Mouse (Mus musculus): ENCODE data around the gene Ccdc82. TPM values are rescaled to one million over a fixed set of nuclear protein-coding genes. Genes with fewer than 3 reads are reported as not detected.

The Ccdc82 gene
- polyA plus RNA-seq, 1 experiment from 2014 or later, result 8.3 TPM

DNA sequence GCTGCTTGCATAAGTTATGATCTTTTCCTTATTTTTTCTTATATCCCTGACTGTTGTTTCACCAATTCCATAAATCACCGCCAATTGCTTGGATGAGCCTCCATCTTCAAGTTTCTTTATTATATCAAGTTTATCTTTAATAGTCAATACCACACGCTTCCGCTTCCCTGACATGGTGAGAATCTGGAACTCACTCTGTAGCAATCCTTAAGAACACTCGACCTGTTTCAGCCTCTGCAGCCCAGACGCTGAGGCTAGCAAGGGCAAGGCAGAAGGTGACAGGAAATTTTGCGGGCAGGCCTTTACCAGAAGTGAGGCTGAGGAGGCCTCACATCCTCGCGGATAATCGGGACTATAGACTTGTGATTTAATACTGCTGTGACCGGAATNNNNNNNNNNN, 1.3 kb upstream of the Ccdc82 start, which contains the start of gene Jrkl:
Gene Jrkl (minus strand): TSS at position 349 of the 400 bp plus-strand sequence.
- peaks cover 16% of the 10 kb centered on the region for H3K4me1 ChIP-seq (ENCODE audit: control insufficient read depth, insufficient read depth, low read length)
- WGBS, result 6% methylated on average over 10 of the region's 10 CpGs
- H3K36me3 ChIP-seq (ENCODE audit: control insufficient read depth, insufficient read depth, low read length), result no peaks in the 10 kb centered on the region
- no peaks in the 10 kb centered on the region for H3K9me3 ChIP-seq (replicated peaks; ENCODE audit: control insufficient read depth, low read length)
- H3K27me3 ChIP-seq (replicated peaks; ENCODE audit: control insufficient read depth, insufficient read depth, low read length), result no peaks in the 10 kb centered on the region
- H3K4me3 ChIP-seq (ENCODE audit: low read depth, low read length), result peak within 1 kb of the TSS; percentile 56
- DNase-seq (ENCODE audit: low spot score), result peak; percentile 42
- H3K4me2 ChIP-seq (ENCODE audit: low read length), result peak within 1 kb of the TSS; percentile 52
- ATAC-seq, result no peak
- no peak within 1 kb of the TSS for H3K27ac ChIP-seq (ENCODE audit: low read depth, low read length)
- H3K9ac ChIP-seq (ENCODE audit: low read length), result peak within 1 kb of the TSS; percentile 66

DNA sequence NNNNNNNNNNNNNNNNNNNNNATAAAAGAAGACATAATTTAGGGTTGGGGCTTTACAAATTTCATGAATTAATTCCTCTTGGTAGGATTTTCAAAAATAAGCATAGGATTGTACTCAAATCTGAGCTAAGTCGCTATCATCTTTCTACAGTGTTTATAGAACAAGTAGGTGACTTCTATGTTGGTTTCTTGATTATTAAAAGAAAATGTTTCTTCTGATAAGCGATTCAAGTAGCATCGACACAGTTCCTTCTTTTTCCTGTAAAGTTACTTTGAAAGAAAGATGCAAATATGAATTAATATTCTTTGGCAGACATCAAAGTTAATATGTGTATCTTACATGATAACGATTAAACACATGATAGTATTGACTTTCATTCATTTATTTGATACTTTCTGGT, 1.3 kb downstream of the Ccdc82 start:
- Histone ChIP-seq H3K27ac (ENCODE audit: low read depth, low read length) (no peak overlapping the region), H3K4me2 (ENCODE audit: low read length) (no peak overlapping the region), H3K9me3 (replicated peaks; ENCODE audit: control insufficient read depth, low read length) (no peaks in the 10 kb centered on the region), H3K36me3 (ENCODE audit: control insufficient read depth, insufficient read depth, low read length) (peaks cover 4% of the 10 kb centered on the region; the same call in 1 of the 2 replicates), H3K4me3 (ENCODE audit: low read depth, low read length) (no peak overlapping the region), H3K4me1 (ENCODE audit: control insufficient read depth, insufficient read depth, low read length) (peaks cover 16% of the 10 kb centered on the region), H3K9ac (ENCODE audit: low read length) (no peak overlapping the region), H3K27me3 (replicated peaks; ENCODE audit: control insufficient read depth, insufficient read depth, low read length) (no peaks in the 10 kb centered on the region)
- DNase-seq (ENCODE audit: low spot score), result no peak
- 95% methylated on average over 4 of the region's 4 CpGs for WGBS
- ATAC-seq, result no peak

DNA sequence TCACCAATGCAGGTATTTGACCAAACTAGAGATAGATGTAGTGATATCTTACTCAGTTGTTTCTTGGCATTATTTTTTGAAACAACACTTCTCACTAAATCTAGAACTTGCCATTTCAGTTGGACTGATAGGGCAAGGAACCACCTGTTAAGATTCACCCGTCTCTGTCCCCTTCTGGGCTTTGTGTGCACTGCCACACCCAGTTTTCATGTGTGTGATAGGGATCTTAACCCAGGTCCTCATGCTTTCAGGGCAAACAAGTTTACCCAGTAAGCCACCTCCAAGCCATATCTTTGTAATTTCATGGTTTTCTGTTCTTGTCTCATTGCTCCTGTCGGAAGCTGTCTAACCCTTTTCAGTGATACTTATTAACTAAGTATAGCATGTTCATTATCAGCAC, 4.5 kb downstream of the Ccdc82 start:
- Histone ChIP-seq H3K4me2 (ENCODE audit: low read length) (no peak overlapping the region), H3K27me3 (replicated peaks; ENCODE audit: control insufficient read depth, insufficient read depth, low read length) (no peaks in the 10 kb centered on the region), H3K36me3 (ENCODE audit: control insufficient read depth, insufficient read depth, low read length) (peaks cover 4% of the 10 kb centered on the region; the same call in 1 of the 2 replicates), H3K9me3 (replicated peaks; ENCODE audit: control insufficient read depth, low read length) (no peaks in the 10 kb centered on the region), H3K27ac (ENCODE audit: low read depth, low read length) (no peak overlapping the region), H3K4me3 (ENCODE audit: low read depth, low read length) (no peak overlapping the region), H3K9ac (ENCODE audit: low read length) (no peak overlapping the region), H3K4me1 (ENCODE audit: control insufficient read depth, insufficient read depth, low read length) (peaks cover 4% of the 10 kb centered on the region; the same call in 1 of the 2 replicates)
- ATAC-seq (no peak), DNase-seq (ENCODE audit: low spot score) (no peak)
- WGBS, result 90% methylated on average over 2 of the region's 2 CpGs

GRCm38 (mm10) chr9:13256726-13257125, 10.0 kb downstream of the Ccdc82 start:
- H3K27ac ChIP-seq (ENCODE audit: low read depth, low read length), result no peak overlapping the region
- H3K9ac ChIP-seq (ENCODE audit: low read length), result no peak overlapping the region
- WGBS, result 98% methylated on average over 1 of the region's 1 CpGs
- H3K27me3 ChIP-seq (replicated peaks; ENCODE audit: control insufficient read depth, insufficient read depth, low read length), result no peaks in the 10 kb centered on the region
- H3K4me1 ChIP-seq (ENCODE audit: control insufficient read depth, insufficient read depth, low read length), result no peaks in the 10 kb centered on the region
- DNase-seq (ENCODE audit: low spot score) (no peak), ATAC-seq (no peak)
- H3K4me2 ChIP-seq (ENCODE audit: low read length), result no peak overlapping the region
- H3K36me3 ChIP-seq (ENCODE audit: control insufficient read depth, insufficient read depth, low read length), result peaks cover 4% of the 10 kb centered on the region; the same call in 1 of the 2 replicates
- no peaks in the 10 kb centered on the region for H3K9me3 ChIP-seq (replicated peaks; ENCODE audit: control insufficient read depth, low read length)
- no peak overlapping the region for H3K4me3 ChIP-seq (ENCODE audit: low read depth, low read length)

DNA sequence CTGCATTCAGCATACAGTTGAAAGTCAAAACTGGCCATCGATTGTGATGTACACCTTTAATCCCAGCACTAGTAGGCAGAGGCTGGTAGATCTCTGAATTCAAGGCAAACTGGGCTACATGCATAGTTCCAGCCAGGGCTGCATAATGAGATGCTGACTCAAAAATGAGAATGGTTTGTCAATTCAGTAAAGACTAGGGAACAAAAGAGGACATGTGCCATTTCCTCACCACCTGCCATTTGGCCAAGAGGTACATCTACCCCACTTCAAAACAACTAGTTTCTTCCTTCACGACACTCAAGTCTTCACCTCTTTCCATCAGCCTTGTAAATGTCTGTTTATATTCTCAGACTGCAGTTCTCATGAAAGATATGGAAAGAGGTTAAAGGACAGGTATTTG, 11.4 kb downstream of the Ccdc82 start:
- WGBS, result 93% methylated on average over 2 of the region's 2 CpGs

GRCm38 (mm10) chr9:13260980-13261379, 14.2 kb downstream of the Ccdc82 start:
- WGBS, result 88% methylated on average over 3 of the region's 3 CpGs
- DNase-seq (ENCODE audit: low spot score), result no peak
- Histone ChIP-seq H3K4me2 (ENCODE audit: low read length) (no peak overlapping the region), H3K4me3 (ENCODE audit: low read depth, low read length) (no peak overlapping the region), H3K27me3 (replicated peaks; ENCODE audit: control insufficient read depth, insufficient read depth, low read length) (no peaks in the 10 kb centered on the region), H3K4me1 (ENCODE audit: control insufficient read depth, insufficient read depth, low read length) (no peaks in the 10 kb centered on the region), H3K9ac (ENCODE audit: low read length) (no peak overlapping the region), H3K27ac (ENCODE audit: low read depth, low read length) (no peak overlapping the region), H3K9me3 (replicated peaks; ENCODE audit: control insufficient read depth, low read length) (no peaks in the 10 kb centered on the region), H3K36me3 (ENCODE audit: control insufficient read depth, insufficient read depth, low read length) (no peaks in the 10 kb centered on the region)
- no peak for ATAC-seq

More for the DNA sequence above, 11.4 kb downstream of the Ccdc82 start:
- Histone ChIP-seq H3K4me1 (ENCODE audit: control insufficient read depth, insufficient read depth, low read length) (no peaks in the 10 kb centered on the region), H3K4me2 (ENCODE audit: low read length) (no peak overlapping the region), H3K9ac (ENCODE audit: low read length) (no peak overlapping the region), H3K27ac (ENCODE audit: low read depth, low read length) (no peak overlapping the region), H3K27me3 (replicated peaks; ENCODE audit: control insufficient read depth, insufficient read depth, low read length) (no peaks in the 10 kb centered on the region), H3K9me3 (replicated peaks; ENCODE audit: control insufficient read depth, low read length) (no peaks in the 10 kb centered on the region), H3K36me3 (ENCODE audit: control insufficient read depth, insufficient read depth, low read length) (no peaks in the 10 kb centered on the region), H3K4me3 (ENCODE audit: low read depth, low read length) (no peak overlapping the region)
- no peak for DNase-seq (ENCODE audit: low spot score)
- no peak for ATAC-seq

GRCm38 (mm10) chr9:13273219-13273618, 26.5 kb downstream of the Ccdc82 start:
- 94% methylated on average over 1 of the region's 1 CpGs for WGBS
- Histone ChIP-seq H3K27ac (ENCODE audit: low read depth, low read length) (no peak overlapping the region), H3K27me3 (replicated peaks; ENCODE audit: control insufficient read depth, insufficient read depth, low read length) (no peaks in the 10 kb centered on the region), H3K4me2 (ENCODE audit: low read length) (no peak overlapping the region), H3K9ac (ENCODE audit: low read length) (no peak overlapping the region), H3K36me3 (ENCODE audit: control insufficient read depth, insufficient read depth, low read length) (no peaks in the 10 kb centered on the region), H3K9me3 (replicated peaks; ENCODE audit: control insufficient read depth, low read length) (no peaks in the 10 kb centered on the region), H3K4me3 (ENCODE audit: low read depth, low read length) (no peak overlapping the region), H3K4me1 (ENCODE audit: control insufficient read depth, insufficient read depth, low read length) (no peaks in the 10 kb centered on the region)
- no peak for DNase-seq (ENCODE audit: low spot score)
- ATAC-seq, result no peak

DNA sequence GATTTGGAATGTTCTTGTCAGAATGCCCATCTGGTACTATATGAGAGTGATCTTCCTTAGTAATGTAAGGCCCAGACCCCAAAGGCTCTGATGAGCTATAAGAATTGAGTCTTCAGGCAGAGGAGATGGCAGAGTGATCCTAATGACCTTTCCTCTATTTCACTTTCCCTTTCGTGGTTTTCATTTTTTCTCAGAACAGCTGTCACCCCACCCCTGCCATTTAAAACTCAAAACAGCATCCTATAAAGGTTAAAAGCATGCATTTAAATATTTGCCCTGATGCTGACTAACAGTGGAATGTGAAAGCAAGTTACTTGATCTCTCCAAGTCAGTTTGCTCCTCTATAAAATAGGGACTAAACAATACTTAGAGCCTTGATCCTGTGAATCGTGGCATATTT, 40.7 kb downstream of the Ccdc82 start:
- no peaks in the 10 kb centered on the region for H3K36me3 ChIP-seq (ENCODE audit: control insufficient read depth, insufficient read depth, low read length)
- ATAC-seq, result no peak
- H3K27me3 ChIP-seq (replicated peaks; ENCODE audit: control insufficient read depth, insufficient read depth, low read length), result no peaks in the 10 kb centered on the region
- no peak for DNase-seq (ENCODE audit: low spot score)
- H3K4me3 ChIP-seq (ENCODE audit: low read depth, low read length), result no peak overlapping the region
- 79% methylated on average over 2 of the region's 2 CpGs for WGBS
- H3K4me2 ChIP-seq (ENCODE audit: low read length), result no peak overlapping the region
- H3K27ac ChIP-seq (ENCODE audit: low read depth, low read length), result no peak overlapping the region
- no peaks in the 10 kb centered on the region for H3K4me1 ChIP-seq (ENCODE audit: control insufficient read depth, insufficient read depth, low read length)
- H3K9me3 ChIP-seq (replicated peaks; ENCODE audit: control insufficient read depth, low read length), result no peaks in the 10 kb centered on the region
- H3K9ac ChIP-seq (ENCODE audit: low read length), result no peak overlapping the region

- Histone ChIP-seq H3K36me3 (ENCODE audit: control insufficient read depth, insufficient read depth, low read length) (no peaks in the 10 kb centered on the region), H3K27ac (ENCODE audit: low read depth, low read length) (peak overlapping the region; percentile 76), H3K9ac (ENCODE audit: low read length) (peak overlapping the region; percentile 66), H3K4me3 (ENCODE audit: low read depth, low read length) (peak overlapping the region; percentile 53), H3K4me1 (ENCODE audit: control insufficient read depth, insufficient read depth, low read length) (peaks cover 31% of the 10 kb centered on the region), H3K4me2 (ENCODE audit: low read length) (peak overlapping the region; percentile 69), H3K27me3 (replicated peaks; ENCODE audit: control insufficient read depth, insufficient read depth, low read length) (no peaks in the 10 kb centered on the region), H3K9me3 (replicated peaks; ENCODE audit: control insufficient read depth, low read length) (no peaks in the 10 kb centered on the region)
- under 1% methylated on average over 27 of the region's 28 CpGs for WGBS
- DNase-seq (ENCODE audit: low spot score) (peak; percentile 94), ATAC-seq (peak; percentile 92)
Measured at GRCm38 (mm10) chr9:13296274-13297121, 49.7 kb downstream of the Ccdc82 start.

Measured in forebrain, embryonic 14.5 days (tissue).